Mouse (Mus musculus): Measurements from ENCODE around the gene Ccdc47. TPM values are rescaled to one million over a fixed set of nuclear protein-coding genes. Genes with fewer than 3 reads are reported as not detected.

Gene Ccdc47
- polyA plus RNA-seq, 1 experiment from 2014 or later, result 36.4 TPM

- peak; percentile 92 for ATAC-seq (ENCODE audit: insufficient read depth)
- H3K4me1 ChIP-seq (replicated peaks), result peaks cover 54% of the 10 kb centered on the region
- peak overlapping the region; percentile 66 for H3K27ac ChIP-seq (replicated peaks)
- no peak overlapping the region for H3K4me3 ChIP-seq (replicated peaks)
- H3K36me3 ChIP-seq (replicated peaks), result no peaks in the 10 kb centered on the region
- 48% methylated on average over 5 of the region's 5 CpGs for WGBS (ENCODE audit: insufficient replicate concordance)
- H3K9me3 ChIP-seq (replicated peaks), result no peaks in the 10 kb centered on the region
- no peaks in the 10 kb centered on the region for H3K27me3 ChIP-seq
- peak overlapping the region; percentile 44 for H3K4me2 ChIP-seq
- H3K9ac ChIP-seq, result no peak overlapping the region
These were observed 37.9 kb downstream of the Ccdc47 start for GRCm38 (mm10) chr11:106178036-106178782.

GRCm38 (mm10) chr11:106176372-106176771, 39.8 kb downstream of the Ccdc47 start:
- Histone ChIP-seq H3K4me2 (no peak overlapping the region), H3K36me3 (replicated peaks) (no peaks in the 10 kb centered on the region), H3K4me3 (replicated peaks) (no peak overlapping the region), H3K27ac (replicated peaks) (no peak overlapping the region), H3K27me3 (no peaks in the 10 kb centered on the region), H3K4me1 (replicated peaks) (peaks cover 61% of the 10 kb centered on the region), H3K9me3 (replicated peaks) (no peaks in the 10 kb centered on the region), H3K9ac (no peak overlapping the region)
- 42% methylated on average over 5 of the region's 5 CpGs for WGBS (ENCODE audit: insufficient replicate concordance)
- no peak for ATAC-seq (ENCODE audit: insufficient read depth)

- 65% methylated on average over 3 of the region's 3 CpGs for WGBS (ENCODE audit: insufficient replicate concordance)
These were observed 41.1 kb downstream of the Ccdc47 start for GRCm38 (mm10) chr11:106175081-106175480.

GRCm38 (mm10) chr11:106174372-106174771, 41.8 kb downstream of the Ccdc47 start:
- Histone ChIP-seq H3K9me3 (replicated peaks) (no peaks in the 10 kb centered on the region), H3K4me3 (replicated peaks) (no peak overlapping the region), H3K36me3 (replicated peaks) (0 out of 2 replicates have a peak, but pooled peaks cover 3% of the 10 kb centered on the region), H3K4me1 (replicated peaks) (peaks cover 55% of the 10 kb centered on the region), H3K27ac (replicated peaks) (no peak overlapping the region), H3K9ac (no peak overlapping the region), H3K27me3 (no peaks in the 10 kb centered on the region), H3K4me2 (no peak overlapping the region)
- WGBS (ENCODE audit: insufficient replicate concordance), result 72% methylated on average over 5 of the region's 5 CpGs
- no peak for ATAC-seq (ENCODE audit: insufficient read depth)

More at GRCm38 (mm10) chr11:106175081-106175480, 41.1 kb downstream of the Ccdc47 start:
- H3K36me3 ChIP-seq (replicated peaks), result 0 out of 2 replicates have a peak, but pooled peaks cover under 1% of the 10 kb centered on the region
- no peak for ATAC-seq (ENCODE audit: insufficient read depth)
- no peak overlapping the region for H3K9ac ChIP-seq
- peaks cover 61% of the 10 kb centered on the region for H3K4me1 ChIP-seq (replicated peaks)
- H3K27ac ChIP-seq (replicated peaks), result no peak overlapping the region
- no peaks in the 10 kb centered on the region for H3K9me3 ChIP-seq (replicated peaks)
- H3K4me3 ChIP-seq (replicated peaks), result no peak overlapping the region
- H3K4me2 ChIP-seq, result no peak overlapping the region
- H3K27me3 ChIP-seq, result no peaks in the 10 kb centered on the region

GRCm38 (mm10) chr11:106173228-106173627, 42.9 kb downstream of the Ccdc47 start:
- no peak overlapping the region for H3K4me3 ChIP-seq (replicated peaks)
- no peaks in the 10 kb centered on the region for H3K9me3 ChIP-seq (replicated peaks)
- H3K36me3 ChIP-seq (replicated peaks), result 0 out of 2 replicates have a peak, but pooled peaks cover 3% of the 10 kb centered on the region
- H3K4me1 ChIP-seq (replicated peaks), result peaks cover 47% of the 10 kb centered on the region
- 74% methylated on average over 2 of the region's 2 CpGs for WGBS (ENCODE audit: insufficient replicate concordance)
- H3K9ac ChIP-seq, result no peak overlapping the region
- no peak for ATAC-seq (ENCODE audit: insufficient read depth)
- H3K27ac ChIP-seq (replicated peaks), result no peak overlapping the region
- H3K4me2 ChIP-seq, result no peak overlapping the region
- no peaks in the 10 kb centered on the region for H3K27me3 ChIP-seq

- Histone ChIP-seq H3K27ac (replicated peaks) (no peak overlapping the region), H3K27me3 (no peaks in the 10 kb centered on the region), H3K9me3 (replicated peaks) (no peaks in the 10 kb centered on the region), H3K36me3 (replicated peaks) (peaks cover 13% of the 10 kb centered on the region; the same call in 1 of the 2 replicates), H3K4me2 (no peak overlapping the region), H3K4me3 (replicated peaks) (no peak overlapping the region), H3K9ac (no peak overlapping the region), H3K4me1 (replicated peaks) (peaks cover 35% of the 10 kb centered on the region)
- 72% methylated on average over 7 of the region's 7 CpGs for WGBS (ENCODE audit: insufficient replicate concordance)
- ATAC-seq (ENCODE audit: insufficient read depth), result no peak
These were observed 45.3 kb downstream of the Ccdc47 start for GRCm38 (mm10) chr11:106170807-106171206.

GRCm38 (mm10) chr11:106167435-106167834, 48.7 kb downstream of the Ccdc47 start:
- H3K27me3 ChIP-seq, result no peaks in the 10 kb centered on the region
- H3K36me3 ChIP-seq (replicated peaks), result peaks cover 16% of the 10 kb centered on the region; the same call in 1 of the 2 replicates
- no peak overlapping the region for H3K4me3 ChIP-seq (replicated peaks)
- 48% methylated on average over 5 of the region's 5 CpGs for WGBS (ENCODE audit: insufficient replicate concordance)
- ATAC-seq (ENCODE audit: insufficient read depth), result no peak
- H3K4me2 ChIP-seq, result no peak overlapping the region; the same call in 1 of the 2 replicates
- peaks cover 10% of the 10 kb centered on the region; the same call in 1 of the 2 replicates for H3K4me1 ChIP-seq (replicated peaks)
- H3K27ac ChIP-seq (replicated peaks), result no peak overlapping the region; the same call in 1 of the 2 replicates
- H3K9me3 ChIP-seq (replicated peaks), result no peaks in the 10 kb centered on the region
- no peak overlapping the region for H3K9ac ChIP-seq

- 0 out of 2 replicates have a peak overlapping the region, but pooled peaks have one; percentile 38 for H3K27ac ChIP-seq (replicated peaks)
- no peak overlapping the region for H3K4me2 ChIP-seq
- no peak for ATAC-seq (ENCODE audit: insufficient read depth)
- H3K4me1 ChIP-seq (replicated peaks), result peaks cover 27% of the 10 kb centered on the region
- no peaks in the 10 kb centered on the region for H3K9me3 ChIP-seq (replicated peaks)
- H3K36me3 ChIP-seq (replicated peaks), result peaks cover 13% of the 10 kb centered on the region; the same call in 1 of the 2 replicates
- WGBS (ENCODE audit: insufficient replicate concordance), result 75% methylated on average over 16 of the region's 16 CpGs
- H3K27me3 ChIP-seq, result peaks cover 20% of the 10 kb centered on the region
- H3K9ac ChIP-seq, result no peak overlapping the region
- no peak overlapping the region for H3K4me3 ChIP-seq (replicated peaks)
These were observed 51.5 kb downstream of the Ccdc47 start for GRCm38 (mm10) chr11:106164601-106165180.

GRCm38 (mm10) chr11:106163546-106163945, 52.6 kb downstream of the Ccdc47 start:
- peaks cover 13% of the 10 kb centered on the region; the same call in 1 of the 2 replicates for H3K36me3 ChIP-seq (replicated peaks)
- no peak overlapping the region for H3K4me2 ChIP-seq
- ATAC-seq (ENCODE audit: insufficient read depth), result no peak
- H3K9ac ChIP-seq, result no peak overlapping the region
- H3K27me3 ChIP-seq, result peaks cover 31% of the 10 kb centered on the region
- H3K4me1 ChIP-seq (replicated peaks), result peaks cover 39% of the 10 kb centered on the region
- peak overlapping the region; percentile 60 for H3K27ac ChIP-seq (replicated peaks)
- no peaks in the 10 kb centered on the region for H3K9me3 ChIP-seq (replicated peaks)
- WGBS (ENCODE audit: insufficient replicate concordance), result 66% methylated on average over 4 of the region's 4 CpGs
- no peak overlapping the region for H3K4me3 ChIP-seq (replicated peaks)

- WGBS (ENCODE audit: insufficient replicate concordance), result 70% methylated on average over 2 of the region's 2 CpGs
These were observed 53.9 kb downstream of the Ccdc47 start for GRCm38 (mm10) chr11:106162237-106162636.

More at GRCm38 (mm10) chr11:106162237-106162636, 53.9 kb downstream of the Ccdc47 start:
- Histone ChIP-seq H3K4me3 (replicated peaks) (no peak overlapping the region), H3K9ac (no peak overlapping the region), H3K4me1 (replicated peaks) (peaks cover 39% of the 10 kb centered on the region), H3K27ac (replicated peaks) (no peak overlapping the region), H3K9me3 (replicated peaks) (no peaks in the 10 kb centered on the region), H3K27me3 (peaks cover 37% of the 10 kb centered on the region), H3K36me3 (replicated peaks) (0 out of 2 replicates have a peak, but pooled peaks cover 10% of the 10 kb centered on the region), H3K4me2 (no peak overlapping the region)
- ATAC-seq (ENCODE audit: insufficient read depth), result no peak
